7 mouse cellular contexts compared by ENCODE assay signal in genomic region chr6:86776001-86776705, GRCm38 (mm10). TPM values are rescaled to one million over a fixed set of nuclear protein-coding genes. Genes with fewer than 3 reads are reported as not detected.
DNase-seq lines count a peak whose midpoint lies in the region; ATAC-seq lines count a peak whose summit lies in the region.

No protein-coding gene starts in this region.

- intact Hi-C loops in left cerebral cortex, postnatal 25 days (cut with DNase I) = no loop called here
- intact Hi-C loops in left cerebral cortex, postnatal 4 days (cut with DNase I) = no loop called here

- peak; percentile 43 to 44 for DNase-seq in left cerebral cortex, postnatal 25 days (ENCODE audit: low spot score in 2 of 2)
- no peak for DNase-seq in left cerebral cortex, adult 11 months (ENCODE audit: low spot score)
- peak; percentile 71 for DNase-seq in adrenal gland, adult 8-10 months
- peak; percentile 80 for DNase-seq in gastrocnemius, postnatal 25 days
- peak; percentile 13 for DNase-seq in left cerebral cortex, postnatal 4 days
- DNase-seq in c-Kit-positive CD71-positive TER-119-positive erythroid progenitor cells, embryonic 14.5 days (ENCODE audit: low spot score) = no peak

- ATAC-seq in granulocyte monocyte progenitor cell, adult 5-6 weeks (replicated peaks; ENCODE audit: poor library complexity, severe bottlenecking) = no peak

RNA-seq across cellular contexts. Expression of gene Anxa4, which starts 17.2 kb away (rescaled TPM):
- 1 to 10 TPM; 4.2 to 5.9 TPM for total RNA-seq in left cerebral cortex, postnatal 25 days (2021)
- 100 to 1,000 TPM in 1 of 4 experiments, 10 to 100 TPM in 3; 77.0 to 102 (median 86.9) TPM for total RNA-seq in adrenal gland, adult 8-10 months (2022)
- total RNA-seq in gastrocnemius, postnatal 25 days (2021) = 10 to 100 TPM; 13.4 to 19.7 TPM
- 1 to 10 TPM; 3.1 to 4.5 TPM for total RNA-seq in left cerebral cortex, postnatal 4 days (2021)
- 11.9 and 16.4 TPM in 2 replicates for total RNA-seq in granulocyte monocyte progenitor cell, adult 5-6 weeks (2014; fragmentation: Nextera tagmentation)
- total RNA-seq in granulocyte monocyte progenitor cell, adult 5-6 weeks (2017) = 16.4 and 17.7 TPM in 2 replicates

RNA-seq across cellular contexts. Expression of gene Gmcl1, which starts 43.0 kb away (rescaled TPM):
- 10 to 100 TPM; 30.7 to 33.9 TPM for total RNA-seq in left cerebral cortex, postnatal 25 days (2021)
- 10 to 100 TPM; 22.4 to 23.6 (median 22.7) TPM for total RNA-seq in adrenal gland, adult 8-10 months (2022)
- total RNA-seq in gastrocnemius, postnatal 25 days (2021) = 1 to 10 TPM; 2.4 to 2.8 TPM
- 10 to 100 TPM; 36.3 to 39.7 TPM for total RNA-seq in left cerebral cortex, postnatal 4 days (2021)
- 28.3 and 31.7 TPM in 2 replicates for total RNA-seq in granulocyte monocyte progenitor cell, adult 5-6 weeks (2014; fragmentation: Nextera tagmentation)
- total RNA-seq in granulocyte monocyte progenitor cell, adult 5-6 weeks (2017) = 32.0 and 33.9 TPM in 2 replicates

Comparison
In these comparisons a context has a peak if more than half of its experiments do, and no peak if none do; other contexts are left out.
1. DNase-seq: peak in left cerebral cortex, postnatal 25 days (2 of 2), adrenal gland, adult 8-10 months (single experiment), gastrocnemius, postnatal 25 days (single experiment) and left cerebral cortex, postnatal 4 days (single experiment); none in left cerebral cortex, adult 11 months (single experiment) and c-Kit-positive CD71-positive TER-119-positive erythroid progenitor cells, embryonic 14.5 days (single experiment).
2. RNA of gene Gmcl1, which starts 43.0 kb away (total RNA-seq): 36.3 to 39.7 TPM in left cerebral cortex, postnatal 4 days, 28.3 to 33.9 TPM in granulocyte monocyte progenitor cell, adult 5-6 weeks, 30.7 to 33.9 TPM in left cerebral cortex, postnatal 25 days and 22.4 to 23.6 TPM in adrenal gland, adult 8-10 months; 2.4 to 2.8 TPM in gastrocnemius, postnatal 25 days; every median in the first group is over 4 times any median in the second.